In genomic region chr2:84837817-84838592, GRCm38 (mm10) we compare ENCODE assay signal across 12 mouse cellular contexts. TPM values are rescaled to one million over a fixed set of nuclear protein-coding genes. Genes with fewer than 3 reads are reported as not detected.
A peak's percentile ranks its signal among the peaks of the same experiment; 100 is the strongest.
DNase-seq lines count a peak whose midpoint lies in the region; ATAC-seq and TF ChIP-seq lines count a peak whose summit lies in the region.
"Had no signal": no experiment of that assay in that cellular context is flagged by ENCODE, and none has a peak within 500 bp of the region (broad histone marks: within the 10 kb centered on the region; RNA-seq: fewer than 3 reads in every experiment).

No protein-coding gene starts in this region.

- no peak for TF ChIP-seq POLR2A in cerebellum, adult 2 months (IDR thresholded peaks at IDR 0.05; ENCODE audit: borderline replicate concordance, insufficient read depth, low read length)

- H3K36me3 ChIP-seq in lung, embryonic 14.5 days (ENCODE audit: insufficient read depth) = no peaks in the 10 kb centered on the region
- H3K36me3 ChIP-seq in E14TG2a.4 (ENCODE audit: insufficient read depth, low read length) = peaks cover 18% of the 10 kb centered on the region
- H3K36me3 ChIP-seq in liver, embryonic 15.5 days (replicated peaks) = peaks cover 9% of the 10 kb centered on the region; the same call in 1 of the 2 replicates
- H3K36me3 ChIP-seq: hindbrain, embryonic 12.5 days had no signal

- H3K27ac ChIP-seq in lung, embryonic 14.5 days (ENCODE audit: low read depth) = no peak overlapping the region
- peak overlapping the region; percentile 94; the same call in 1 of the 2 replicates for H3K27ac ChIP-seq in liver, embryonic 15.5 days (replicated peaks)
- H3K27ac ChIP-seq in cerebellum, adult 2 months (ENCODE audit: insufficient read depth, low read length) = no peak overlapping the region
- H3K27ac ChIP-seq: hindbrain, embryonic 12.5 days had no signal

- ATAC-seq in lung, embryonic 14.5 days (ENCODE audit: insufficient read depth) = no peak
- ATAC-seq in liver, embryonic 15.5 days (ENCODE audit: insufficient read depth) = no peak

- peaks cover 9% of the 10 kb centered on the region; the same call in 1 of the 2 replicates for H3K27me3 ChIP-seq in lung, embryonic 14.5 days (ENCODE audit: insufficient read depth, low read length)
- peaks cover 64% of the 10 kb centered on the region for H3K27me3 ChIP-seq in E14TG2a.4 (ENCODE audit: insufficient read depth, low read length)
- peaks cover 6% of the 10 kb centered on the region; the same call in 1 of the 2 replicates for H3K27me3 ChIP-seq in liver, embryonic 15.5 days
- no peaks in the 10 kb centered on the region; the same call in 1 of the 2 replicates for H3K27me3 ChIP-seq in cerebellum, adult 2 months (ENCODE audit: control insufficient read depth, insufficient read depth, low read length)

- H3K4me3 ChIP-seq in lung, embryonic 14.5 days (ENCODE audit: low read depth, low read length) = peak overlapping the region; percentile 66; the same call in 1 of the 2 replicates
- H3K4me3 ChIP-seq in E14TG2a.4 (replicated peaks; ENCODE audit: low read length) = peak overlapping the region; percentile 85
- peak overlapping the region; percentile 70 for H3K4me3 ChIP-seq in liver, embryonic 15.5 days (replicated peaks)
- no peak overlapping the region for H3K4me3 ChIP-seq in cerebellum, adult 2 months (replicated peaks; ENCODE audit: insufficient read depth, low read depth, low read length)

- peak overlapping the region; percentile 84 for H3K4me2 ChIP-seq in lung, embryonic 14.5 days
- peak overlapping the region; percentile 79 for H3K4me2 ChIP-seq in liver, embryonic 15.5 days

- no peak for DNase-seq in lung, embryonic 14.5 days
- no peak for DNase-seq in lung, adult 18-20 months
- peak; percentile 90 for DNase-seq in ZHBTc4 (ENCODE audit: low read depth, low spot score)
- DNase-seq in cerebellum, adult 2 months = no peak
- DNase-seq in embryo, embryonic 11 days = no peak
- DNase-seq in layer of hippocampus, postnatal 10 days (ENCODE audit: low spot score in 2 of 2) = no peak
- DNase-seq: adrenal gland, postnatal 25 days; layer of hippocampus, postnatal 36 days; right cerebral cortex, postnatal 14 days had no signal

- no peak for TF ChIP-seq CTCF in lung, embryonic 14.5 days (IDR thresholded peaks at IDR 0.05; ENCODE audit: low read depth)
- TF ChIP-seq CTCF in E14TG2a.4 (conservative IDR thresholded peaks at IDR 0.05; ENCODE audit: low read length) = no peak
- no peak for TF ChIP-seq CTCF in cerebellum, adult 2 months (IDR thresholded peaks at IDR 0.05; ENCODE audit: borderline replicate concordance, insufficient read depth, low read depth, low read length)

- H3K4me1 ChIP-seq in lung, embryonic 14.5 days (ENCODE audit: insufficient read depth) = peaks cover 13% of the 10 kb centered on the region
- peaks cover 59% of the 10 kb centered on the region for H3K4me1 ChIP-seq in E14TG2a.4 (replicated peaks; ENCODE audit: low read depth, low read length)
- H3K4me1 ChIP-seq in liver, embryonic 15.5 days (replicated peaks) = peaks cover 34% of the 10 kb centered on the region
- H3K4me1 ChIP-seq in cerebellum, adult 2 months (ENCODE audit: control insufficient read depth, insufficient read depth, low read length) = no peaks in the 10 kb centered on the region

- H3K9ac ChIP-seq in lung, embryonic 14.5 days = no peak overlapping the region
- H3K9ac ChIP-seq in liver, embryonic 15.5 days = peak overlapping the region; percentile 86
- H3K9ac ChIP-seq: hindbrain, embryonic 12.5 days had no signal

- H3K9me3 ChIP-seq in lung, embryonic 14.5 days (ENCODE audit: low read depth, low read length) = no peaks in the 10 kb centered on the region
- no peaks in the 10 kb centered on the region for H3K9me3 ChIP-seq in E14TG2a.4 (ENCODE audit: low read length)
- no peaks in the 10 kb centered on the region for H3K9me3 ChIP-seq in liver, embryonic 15.5 days (replicated peaks)
- H3K9me3 ChIP-seq: hindbrain, embryonic 12.5 days had no signal

- whole genome bisulfite sequencing in lung, embryonic 14.5 days = 23% methylated on average over 9 of the region's 9 CpGs
- WGBS in liver, embryonic 15.5 days (ENCODE audit: insufficient replicate concordance) = 34% methylated on average over 9 of the region's 9 CpGs
- WGBS in cerebellum, adult 2 months = 38% methylated on average over 9 of the region's 9 CpGs

RNA-seq across cellular contexts. Expression of gene Slc43a1, which starts 0.6 kb away (rescaled TPM):
- polyA plus RNA-seq in lung, embryonic 14.5 days (2014; fragmentation: Nextera tagmentation; extraction: Ambion mirVana) = 18.8 and 20.2 TPM in 2 replicates
- 190 and 203 TPM in 2 replicates for polyA plus RNA-seq in liver, embryonic 15.5 days (2015; fragmentation: Nextera tagmentation; extraction: Ambion mirVana)
- polyA plus RNA-seq in cerebellum, adult 2 months (2012; rRNA removed) = 0.25 and 0.43 TPM in 2 replicates
- total RNA-seq in layer of hippocampus, postnatal 10 days (2021) = under 1 TPM; 0.27 to 0.75 TPM

RNA-seq across cellular contexts. Expression of gene Timm10, which starts 11.2 kb away (rescaled TPM):
- 55.4 and 58.7 TPM in 2 replicates for polyA plus RNA-seq in lung, embryonic 14.5 days (2014; fragmentation: Nextera tagmentation; extraction: Ambion mirVana)
- 33.3 and 37.0 TPM in 2 replicates for polyA plus RNA-seq in liver, embryonic 15.5 days (2015; fragmentation: Nextera tagmentation; extraction: Ambion mirVana)
- polyA plus RNA-seq in cerebellum, adult 2 months (2012; rRNA removed) = 83.3 and 88.4 TPM in 2 replicates
- 10 to 100 TPM; 58.7 to 64.2 TPM for total RNA-seq in layer of hippocampus, postnatal 10 days (2021)

RNA-seq across cellular contexts. Expression of gene Smtnl1, which starts 15.6 kb away (rescaled TPM):
- 0.11 and 0.24 TPM in 2 replicates for polyA plus RNA-seq in lung, embryonic 14.5 days (2014; fragmentation: Nextera tagmentation; extraction: Ambion mirVana)
- 0.40 and 0.56 TPM in 2 replicates for polyA plus RNA-seq in liver, embryonic 15.5 days (2015; fragmentation: Nextera tagmentation; extraction: Ambion mirVana)
- not detected in 2 replicates for polyA plus RNA-seq in cerebellum, adult 2 months (2012; rRNA removed)
- total RNA-seq in layer of hippocampus, postnatal 10 days (2021) = not detected
- total RNA-seq: adrenal gland, postnatal 25 days; layer of hippocampus, postnatal 36 days had no signal
- polyA plus RNA-seq: hindbrain, embryonic 12.5 days had no signal

RNA-seq across cellular contexts. Expression of gene Ube2l6, which starts 39.4 kb away (rescaled TPM):
- 39.1 and 40.0 TPM in 2 replicates for polyA plus RNA-seq in lung, embryonic 14.5 days (2014; fragmentation: Nextera tagmentation; extraction: Ambion mirVana)
- polyA plus RNA-seq in liver, embryonic 15.5 days (2015; fragmentation: Nextera tagmentation; extraction: Ambion mirVana) = 533 and 556 TPM in 2 replicates
- 6.4 and 7.8 TPM in 2 replicates for polyA plus RNA-seq in cerebellum, adult 2 months (2012; rRNA removed)
- total RNA-seq in layer of hippocampus, postnatal 10 days (2021) = 1 to 10 TPM; 7.9 to 8.5 TPM

RNA-seq across cellular contexts. Expression of gene Rtn4rl2, which starts 48.5 kb away (rescaled TPM):
- polyA plus RNA-seq in lung, embryonic 14.5 days (2014; fragmentation: Nextera tagmentation; extraction: Ambion mirVana) = 1.1 and 1.2 TPM in 2 replicates
- polyA plus RNA-seq in liver, embryonic 15.5 days (2015; fragmentation: Nextera tagmentation; extraction: Ambion mirVana) = 0.09 TPM in 2 replicates
- polyA plus RNA-seq in cerebellum, adult 2 months (2012; rRNA removed) = 1.2 and 1.7 TPM in 2 replicates
- total RNA-seq in layer of hippocampus, postnatal 10 days (2021) = 100 to 1,000 TPM; 108 to 116 TPM

Comparison
In these comparisons a context has a peak if more than half of its experiments do, and no peak if none do; other contexts are left out.
1. RNA of gene Slc43a1, which starts 0.6 kb away (polyA plus RNA-seq): 190 to 203 TPM in liver, embryonic 15.5 days and 18.8 to 20.2 TPM in lung, embryonic 14.5 days; 0.25 to 0.43 TPM in cerebellum, adult 2 months; every median in the first group is over 10 times any median in the second.